Mouse (Mus musculus): Measurements from ENCODE around the gene Chst8.

The Chst8 gene

DNA sequence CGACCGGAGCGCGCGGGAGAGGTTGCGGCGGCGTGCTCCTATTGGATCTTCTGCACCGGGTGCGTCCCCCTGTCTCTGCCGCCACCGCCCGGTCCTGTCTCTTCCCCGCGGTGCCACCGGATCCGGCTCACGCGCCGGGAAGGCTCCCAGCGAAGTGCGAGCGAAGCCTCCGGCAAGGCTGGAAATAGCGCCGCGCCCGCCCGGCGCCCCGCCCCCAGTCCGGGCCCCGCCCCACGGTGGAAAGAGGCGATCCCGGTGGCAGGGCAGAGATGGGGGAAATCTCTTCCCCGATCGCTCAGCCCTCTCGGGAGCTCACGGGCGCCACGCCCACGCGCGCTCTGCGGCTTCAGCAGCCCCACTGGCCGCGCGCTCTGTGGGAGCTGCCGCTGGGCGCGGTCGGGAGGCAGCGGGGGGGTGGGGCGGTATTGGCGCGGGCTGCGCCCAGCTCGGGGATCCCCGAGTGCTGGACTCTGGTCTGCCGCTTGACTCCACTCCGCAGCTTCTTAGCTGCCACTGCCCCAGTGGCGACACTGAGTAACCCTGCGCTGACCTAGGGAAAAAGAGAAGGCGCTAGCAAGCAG is at the start of gene Chst8:
Chst8 (minus strand) TSS at position 181 of the 581 bp plus-strand sequence.
- in situ Hi-C loops (cut with MboI; ENCODE audit: low sequenced_read_pairs), result no loop called here

DNA sequence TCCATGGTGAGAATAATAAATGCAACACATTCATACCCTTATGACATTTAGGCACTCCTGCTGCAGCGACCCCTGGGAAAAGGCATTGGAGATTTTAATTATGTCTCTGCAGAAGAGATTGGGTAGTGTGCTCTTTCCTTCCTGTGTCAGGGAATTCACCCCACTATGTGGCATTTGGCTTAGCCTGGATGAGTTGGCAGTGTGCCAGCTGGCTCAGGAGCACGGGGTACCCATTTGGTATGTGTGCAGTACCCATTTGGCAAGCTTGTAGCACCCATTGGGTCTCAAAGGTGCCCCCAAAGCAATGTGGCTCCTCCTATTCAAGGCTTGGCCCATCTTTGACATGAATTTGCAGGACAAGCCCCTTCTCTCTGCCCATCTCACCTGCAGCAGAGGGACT is 45.8 kb upstream of the Chst8 start:
- in situ Hi-C loops (cut with MboI; ENCODE audit: low sequenced_read_pairs), result no loop called here

- in situ Hi-C loops (cut with MboI; ENCODE audit: low sequenced_read_pairs), result no loop called here
Observed at GRCm38 (mm10) chr7:34854781-34855352, 42.4 kb upstream of the Chst8 start.

DNA sequence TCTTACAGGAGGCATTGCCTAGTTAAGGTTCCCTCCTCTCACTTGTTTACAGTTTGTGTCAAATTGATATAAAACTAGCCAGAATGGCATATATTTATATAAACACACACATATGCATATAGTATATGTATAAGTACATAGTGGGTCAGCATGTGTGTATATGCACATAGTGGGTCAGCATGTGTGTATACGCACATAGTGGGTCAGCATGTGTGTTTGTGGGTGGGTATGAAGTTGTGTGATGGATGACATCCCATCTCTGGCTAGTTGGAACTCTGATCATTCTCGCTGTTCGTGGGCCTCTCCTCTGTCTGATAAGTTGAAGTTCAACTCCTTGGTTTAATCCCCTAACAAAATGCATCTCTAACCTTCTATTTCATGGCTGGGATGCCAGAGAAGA is 40.9 kb upstream of the Chst8 start:
- in situ Hi-C loops (cut with MboI; ENCODE audit: low sequenced_read_pairs), result no loop called here

- in situ Hi-C loops (cut with MboI; ENCODE audit: low sequenced_read_pairs), result no loop called here
Observed at GRCm38 (mm10) chr7:34849660-34850059, 37.1 kb upstream of the Chst8 start.

DNA sequence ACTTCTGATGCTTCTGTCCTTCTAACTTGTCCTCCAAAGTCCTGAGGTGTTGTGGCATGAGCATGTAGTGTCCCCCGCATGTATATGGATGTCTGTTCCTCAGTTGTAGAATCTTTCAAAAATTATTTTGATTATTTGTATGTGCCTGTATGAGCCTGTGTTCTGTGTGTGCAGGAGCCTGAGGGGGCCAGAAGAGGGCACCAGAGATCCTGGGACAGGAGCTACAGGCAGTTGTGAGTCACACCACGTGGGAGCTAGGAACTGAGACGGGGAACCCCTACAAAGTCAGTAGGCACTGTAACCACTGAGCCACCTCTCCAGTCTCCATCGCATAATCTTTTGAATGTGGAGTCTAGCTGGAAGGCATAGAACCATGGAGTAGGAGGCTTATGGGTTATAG is 36.3 kb upstream of the Chst8 start:
- in situ Hi-C loops (cut with MboI; ENCODE audit: low sequenced_read_pairs), result no loop called here

DNA sequence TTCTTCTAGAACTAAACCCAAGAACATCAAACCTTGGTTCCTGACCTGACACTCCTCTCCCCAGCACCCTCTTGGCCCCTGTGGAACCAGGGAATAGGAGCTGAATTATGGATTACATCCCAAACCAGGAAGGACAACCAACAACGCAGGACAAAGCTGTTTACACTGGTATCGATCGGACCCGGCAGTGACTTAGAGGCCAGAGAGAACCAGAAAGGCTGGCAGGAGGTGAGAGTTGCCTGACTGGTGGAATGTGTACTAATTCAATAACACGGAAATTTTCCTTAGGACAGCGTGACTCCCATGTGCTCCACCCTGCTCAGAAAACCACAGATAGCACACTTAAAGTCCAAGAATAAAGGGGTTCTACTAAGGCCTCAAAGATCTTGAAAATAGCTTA is 35.4 kb upstream of the Chst8 start:
- in situ Hi-C loops (cut with MboI; ENCODE audit: low sequenced_read_pairs), result no loop called here

DNA sequence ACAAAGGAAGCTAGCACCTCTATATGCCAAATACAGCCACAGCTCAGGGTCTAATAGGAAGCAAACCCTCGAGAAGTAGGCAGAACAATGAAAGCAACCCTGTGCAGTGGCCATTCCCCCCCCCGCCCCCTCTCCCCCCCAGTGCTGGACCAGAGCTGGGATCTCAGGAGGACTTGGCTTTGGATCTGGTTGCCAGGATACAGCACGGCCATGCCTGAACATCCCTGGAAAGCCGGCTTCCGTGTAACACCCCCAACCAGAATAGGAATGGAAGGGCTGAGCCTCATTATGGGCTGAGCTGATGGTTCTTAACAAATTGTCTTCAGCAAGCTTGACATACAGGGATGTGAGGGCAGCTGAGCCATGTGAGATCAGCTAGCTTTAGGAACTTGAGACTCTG is 34.9 kb upstream of the Chst8 start:
- in situ Hi-C loops (cut with MboI; ENCODE audit: low sequenced_read_pairs), result no loop called here

DNA sequence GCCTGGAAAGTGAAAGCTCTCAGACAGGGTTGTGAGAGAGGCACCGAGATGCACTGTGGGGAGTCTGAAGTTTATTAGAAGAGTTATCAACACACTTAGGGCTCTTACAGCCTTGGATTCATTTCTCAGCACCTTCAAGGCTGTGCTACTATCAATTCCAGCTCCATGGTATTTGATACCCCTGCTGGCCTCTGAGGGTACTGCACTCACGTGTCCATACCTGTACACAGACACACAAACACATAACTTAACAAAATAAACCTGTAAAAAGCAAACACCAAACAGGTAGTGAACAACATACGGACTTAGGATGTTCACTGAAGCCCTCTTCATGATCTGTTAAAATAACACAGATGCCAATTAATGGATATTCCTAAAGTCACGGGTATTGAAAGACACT is 26.2 kb upstream of the Chst8 start:
- in situ Hi-C loops (cut with MboI; ENCODE audit: low sequenced_read_pairs), result no loop called here

GRCm38 (mm10) chr7:34838231-34838630 is 25.7 kb upstream of the Chst8 start:
- in situ Hi-C loops (cut with MboI; ENCODE audit: low sequenced_read_pairs), result no loop called here

DNA sequence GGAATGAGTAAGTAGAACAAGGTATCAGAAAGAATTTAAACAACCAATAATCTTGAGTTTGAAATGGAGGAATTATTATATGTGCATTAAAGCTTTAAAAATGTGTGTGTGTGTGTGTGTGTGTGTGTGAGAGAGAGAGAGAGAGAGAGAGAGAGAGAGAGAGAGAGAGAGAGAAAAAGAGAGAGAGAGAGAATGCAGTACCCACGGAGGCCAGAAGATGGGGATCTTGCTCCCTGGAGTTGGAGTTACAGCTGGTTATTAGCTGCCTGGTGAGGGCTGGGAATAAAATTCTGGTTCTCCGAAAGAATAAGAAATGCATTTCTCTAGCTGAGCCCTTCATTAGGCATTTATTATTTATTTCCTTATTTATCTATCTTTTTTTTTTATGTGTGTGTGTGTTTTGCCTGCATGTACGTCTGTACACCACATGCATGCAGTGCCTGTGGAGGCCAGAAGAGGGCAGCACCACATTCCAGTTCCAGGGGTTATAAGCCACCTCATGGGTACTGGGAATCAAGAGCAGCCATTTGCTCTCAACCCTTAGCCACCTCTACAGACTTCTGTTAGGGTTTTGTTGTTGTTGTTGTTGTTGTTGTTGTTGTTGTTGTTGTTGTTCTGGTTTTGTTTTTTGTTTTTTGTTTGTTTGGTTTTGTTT is 13.9 kb upstream of the Chst8 start:
- in situ Hi-C loops (cut with MboI; ENCODE audit: low sequenced_read_pairs), result no loop called here

GRCm38 (mm10) chr7:34821587-34821986 is 9.1 kb upstream of the Chst8 start:
- in situ Hi-C loops (cut with MboI; ENCODE audit: low sequenced_read_pairs), result no loop called here

- in situ Hi-C loops (cut with MboI; ENCODE audit: low sequenced_read_pairs), result no loop called here
Observed at GRCm38 (mm10) chr7:34820554-34820953, 8.0 kb upstream of the Chst8 start.

- in situ Hi-C loops (cut with MboI; ENCODE audit: low sequenced_read_pairs), result no loop called here
Observed at GRCm38 (mm10) chr7:34819796-34820195, 7.3 kb upstream of the Chst8 start.

DNA sequence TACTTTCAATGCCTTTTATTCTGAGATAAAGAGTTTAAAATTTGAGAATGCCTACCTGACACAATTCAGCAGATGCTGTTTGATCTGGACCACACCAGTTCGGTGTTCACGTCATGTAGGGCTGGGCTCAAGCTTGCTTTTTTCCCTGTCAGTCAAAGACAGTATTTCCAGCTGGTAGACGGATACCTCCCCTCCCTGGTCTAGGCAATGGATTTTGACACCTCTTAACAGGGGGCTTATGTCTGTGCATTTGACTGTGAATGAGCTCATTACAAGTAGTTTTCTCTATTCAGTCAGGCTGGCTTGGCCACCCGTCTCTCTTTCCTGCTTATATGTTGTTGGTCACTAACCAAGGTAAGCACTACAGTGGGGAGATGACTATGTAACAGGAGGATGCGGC is 6.1 kb upstream of the Chst8 start:
- in situ Hi-C loops (cut with MboI; ENCODE audit: low sequenced_read_pairs), result no loop called here

GRCm38 (mm10) chr7:34816981-34817380 is 4.5 kb upstream of the Chst8 start:
- in situ Hi-C loops (cut with MboI; ENCODE audit: low sequenced_read_pairs), result no loop called here

DNA sequence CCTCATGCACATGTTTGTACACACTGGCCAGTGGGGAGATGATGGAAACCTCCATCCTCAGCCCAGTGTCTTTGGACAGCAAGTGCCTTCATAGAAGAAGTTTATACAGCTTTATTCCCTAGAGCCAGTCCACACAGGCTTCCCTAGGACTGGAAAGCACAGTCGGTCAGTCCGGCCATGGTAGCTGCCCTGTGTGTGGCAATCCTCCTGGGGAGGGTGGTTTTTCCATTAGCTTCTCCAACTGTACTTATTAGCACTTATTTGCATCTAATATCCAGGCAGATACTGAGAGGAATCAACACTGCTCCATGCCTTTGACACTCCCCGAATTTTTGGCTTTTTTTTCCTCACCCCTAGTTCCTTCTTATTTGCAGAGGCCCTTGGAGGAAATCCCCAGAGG is 2.3 kb upstream of the Chst8 start:
- in situ Hi-C loops (cut with MboI; ENCODE audit: low sequenced_read_pairs), result no loop called here

- in situ Hi-C loops (cut with MboI; ENCODE audit: low sequenced_read_pairs), result no loop called here
Observed at GRCm38 (mm10) chr7:34811531-34812526, 682 bp downstream of the Chst8 start.

DNA sequence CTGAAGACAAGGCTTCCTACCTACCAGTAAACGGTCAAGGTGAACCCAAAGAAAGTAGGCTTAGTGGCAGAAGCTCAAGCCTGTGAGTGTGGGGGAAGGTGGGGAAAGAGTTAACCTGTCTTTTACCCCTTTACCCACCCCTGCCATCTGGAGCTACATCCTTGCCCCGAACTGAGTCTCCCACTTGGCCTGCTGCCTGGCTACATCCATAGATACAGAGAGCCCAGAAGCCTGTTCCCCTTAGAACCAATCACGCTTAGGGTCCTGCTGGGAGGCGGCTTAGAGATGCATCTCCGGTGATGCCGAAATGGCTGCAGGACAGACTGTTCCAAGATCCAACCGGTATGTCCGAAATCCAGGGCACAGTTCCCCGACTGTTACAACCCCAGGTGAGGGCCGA is 1.5 kb downstream of the Chst8 start:
- in situ Hi-C loops (cut with MboI; ENCODE audit: low sequenced_read_pairs), result no loop called here

DNA sequence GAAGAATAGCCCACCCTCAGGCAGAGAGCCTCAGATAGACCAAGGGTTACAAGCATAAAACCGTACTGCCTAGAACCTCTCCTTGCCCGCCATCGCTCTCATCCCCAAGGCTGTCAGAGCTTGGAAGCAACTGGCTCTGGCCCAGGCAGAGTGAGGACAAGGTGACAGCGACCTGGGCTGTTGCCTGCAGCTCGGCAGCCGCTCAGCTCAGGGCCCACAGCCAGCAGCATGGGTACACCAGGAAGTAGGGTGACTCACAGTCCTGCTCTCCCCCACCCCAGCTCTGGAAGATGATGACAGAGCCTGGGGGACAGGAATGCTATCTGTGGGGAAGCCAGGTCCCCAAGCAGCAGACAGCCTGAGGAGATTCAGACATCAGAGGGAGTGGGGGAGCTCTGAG is 6.2 kb downstream of the Chst8 start:
- in situ Hi-C loops (cut with MboI; ENCODE audit: low sequenced_read_pairs), result no loop called here

DNA sequence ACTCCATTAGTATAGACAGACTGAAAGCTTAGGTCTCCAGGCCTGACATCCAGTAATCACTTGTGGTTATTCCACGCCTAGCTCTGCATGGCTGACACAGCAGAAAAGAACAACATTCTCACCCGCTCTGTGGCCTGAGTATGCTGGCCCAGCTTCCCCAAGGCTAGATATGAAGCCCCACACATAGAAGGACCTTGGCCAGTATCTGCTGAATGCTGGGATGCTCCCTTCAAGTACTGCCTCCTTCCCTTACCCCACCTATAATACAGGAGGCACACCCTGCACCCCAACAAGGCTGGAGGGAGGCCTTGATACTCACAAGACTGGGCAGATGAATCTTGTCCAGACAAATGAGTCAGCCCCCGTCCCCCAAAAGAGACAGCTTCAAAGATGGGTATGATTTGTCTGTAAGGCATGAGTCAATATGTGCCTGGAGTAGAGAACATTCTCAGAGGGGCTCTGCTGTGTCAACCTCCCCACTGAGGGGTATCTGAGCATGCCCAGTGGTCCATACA is 6.8 kb downstream of the Chst8 start:
- in situ Hi-C loops (cut with MboI; ENCODE audit: low sequenced_read_pairs), result no loop called here
